Mouse (Mus musculus) cerebellum, postnatal 14 days (tissue): ENCODE measurements around the gene Parp6.
A peak's percentile ranks its signal among the peaks of the same experiment; 100 is the strongest.

Source experiments
- DNase-seq, 2 experiments: peaks; one replicate each; pipeline ENCODE4 v3.0.0; 2021; ENCODE audit warnings: mixed read lengths in 2 of 2

The Parp6 gene

GRCm38 (mm10) chr9:59656635-59657617, 39.8 kb downstream of the Parp6 start:
- peak; percentile 94 to 99 for DNase-seq

DNA sequence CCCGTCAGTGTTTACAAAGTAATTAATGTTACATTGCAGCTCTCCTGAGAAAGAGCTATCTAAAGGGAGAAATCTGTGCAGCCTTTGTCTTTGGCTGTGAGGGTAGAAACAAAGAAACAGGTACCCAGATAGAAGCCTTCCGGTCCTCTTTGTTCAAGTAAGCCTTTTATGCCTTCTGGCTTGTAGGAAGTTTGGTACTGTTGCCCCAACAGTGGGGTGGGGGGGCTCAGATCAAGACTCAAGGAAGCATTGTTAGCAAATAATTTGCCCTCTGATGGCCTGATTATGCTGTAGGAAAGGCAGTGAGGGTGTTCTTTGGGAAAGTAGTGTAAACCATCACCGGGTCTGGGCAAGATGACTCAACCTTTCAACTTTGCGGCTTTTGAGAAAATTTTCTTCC, 41.1 kb downstream of the Parp6 start:
- peak in 1 of 2 experiments; percentile 28 for DNase-seq

- peak; percentile 90 to 94 for DNase-seq
Measured at GRCm38 (mm10) chr9:59659036-59660026, 42.2 kb downstream of the Parp6 start.

DNA sequence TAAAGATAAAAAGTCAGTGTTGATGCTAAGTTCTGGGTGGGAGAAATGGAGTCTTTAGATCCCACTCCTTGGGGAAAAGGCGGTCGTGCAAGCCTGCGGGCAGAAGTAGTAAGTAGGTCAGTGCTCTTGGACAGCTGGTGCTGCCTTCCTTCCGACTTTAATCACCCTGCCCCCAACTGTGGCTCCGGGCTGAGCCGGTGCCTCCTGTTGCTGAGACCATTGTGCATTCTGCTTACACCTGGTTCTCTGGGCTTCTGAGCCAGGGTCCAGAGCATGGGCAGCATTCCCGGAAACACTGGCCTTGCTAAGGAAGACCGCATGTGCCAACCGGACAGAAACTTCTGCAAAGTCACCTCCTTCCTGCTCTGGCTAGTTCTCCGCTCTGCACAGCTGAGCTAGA, 43.3 kb downstream of the Parp6 start:
- DNase-seq: peak; percentile 72 to 77

DNA sequence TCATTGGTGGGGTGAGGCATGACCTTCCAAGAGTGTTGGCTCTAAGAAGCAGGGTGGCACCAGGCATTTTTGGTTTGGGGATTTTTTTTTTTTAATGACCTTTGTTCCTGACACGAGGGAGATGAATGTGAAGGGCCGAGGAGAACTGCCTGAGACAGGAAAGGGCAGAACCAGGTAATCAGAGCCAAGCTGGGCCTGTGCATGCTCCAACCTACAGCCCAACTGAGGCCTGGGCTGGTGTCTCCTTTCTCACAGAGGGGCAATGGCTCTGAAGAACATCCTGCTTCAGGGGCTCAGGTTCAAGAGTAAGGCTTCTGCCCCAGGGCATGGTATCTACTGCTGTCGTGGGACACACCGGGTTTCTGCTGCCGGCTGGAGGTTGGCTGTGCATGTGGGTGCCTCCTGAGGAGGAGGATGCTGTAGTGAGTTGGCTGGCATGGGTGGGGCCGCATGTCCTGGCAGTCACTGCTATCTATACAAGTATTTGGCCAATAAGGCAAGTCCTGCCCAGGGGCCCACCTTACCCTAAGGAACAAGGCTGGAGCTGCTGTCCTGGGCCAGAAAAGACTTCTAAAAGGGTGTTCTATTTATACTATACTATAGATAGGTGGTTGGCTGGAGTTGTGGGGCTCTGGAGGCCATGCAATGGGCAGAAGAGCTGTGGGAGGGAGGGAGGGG, 44.4 kb downstream of the Parp6 start:
- no peak for DNase-seq

GRCm38 (mm10) chr9:59663226-59663625, 46.1 kb downstream of the Parp6 start:
- DNase-seq: no peak

GRCm38 (mm10) chr9:59663957-59664356, 46.9 kb downstream of the Parp6 start:
- no peak for DNase-seq

- DNase-seq: no peak
Measured at GRCm38 (mm10) chr9:59664664-59665256, 47.7 kb downstream of the Parp6 start.

- DNase-seq: no peak
Measured at GRCm38 (mm10) chr9:59666016-59666415, 48.9 kb downstream of the Parp6 start.

GRCm38 (mm10) chr9:59666813-59667212, 49.7 kb downstream of the Parp6 start:
- no peak for DNase-seq

DNA sequence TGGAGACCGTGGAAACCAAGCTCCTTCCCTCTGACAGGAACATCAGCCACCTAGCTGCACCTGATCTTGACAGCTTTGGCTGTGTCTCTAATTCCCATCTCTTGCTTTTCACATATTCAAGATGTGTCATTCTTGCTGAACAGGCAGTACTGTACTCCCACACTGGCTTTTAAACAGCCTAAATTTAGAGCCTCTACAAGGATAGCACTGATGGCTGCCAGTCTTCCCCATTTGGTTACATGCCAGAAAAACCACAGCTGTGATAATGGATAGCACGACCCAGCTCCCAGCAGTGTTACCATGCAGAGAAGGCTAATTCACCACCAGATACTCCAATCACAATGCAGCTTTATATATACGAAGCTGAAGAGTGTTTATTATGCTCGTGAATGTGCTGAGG, 50.2 kb downstream of the Parp6 start:
- DNase-seq: no peak

- DNase-seq: no peak
Measured at GRCm38 (mm10) chr9:59667904-59668303, 50.8 kb downstream of the Parp6 start.

DNA sequence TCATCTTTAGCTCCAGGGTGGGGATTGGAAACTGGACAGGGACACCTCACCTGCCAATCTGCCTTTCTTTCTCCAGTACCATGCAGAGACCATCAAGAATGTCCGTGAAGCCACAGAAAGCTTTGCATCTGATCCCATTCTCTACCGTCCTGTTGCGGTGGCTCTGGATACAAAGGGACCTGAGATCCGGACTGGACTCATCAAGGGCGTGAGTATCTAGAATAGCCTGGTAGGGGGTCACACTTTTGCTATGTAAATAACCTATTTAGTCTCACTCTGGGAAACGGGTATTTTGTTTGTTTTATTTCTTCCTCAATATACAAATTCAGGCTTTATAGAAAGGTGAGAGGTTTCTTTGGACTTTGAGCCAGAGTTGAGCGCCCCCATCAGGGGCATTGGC, 51.4 kb downstream of the Parp6 start:
- DNase-seq: no peak

DNA sequence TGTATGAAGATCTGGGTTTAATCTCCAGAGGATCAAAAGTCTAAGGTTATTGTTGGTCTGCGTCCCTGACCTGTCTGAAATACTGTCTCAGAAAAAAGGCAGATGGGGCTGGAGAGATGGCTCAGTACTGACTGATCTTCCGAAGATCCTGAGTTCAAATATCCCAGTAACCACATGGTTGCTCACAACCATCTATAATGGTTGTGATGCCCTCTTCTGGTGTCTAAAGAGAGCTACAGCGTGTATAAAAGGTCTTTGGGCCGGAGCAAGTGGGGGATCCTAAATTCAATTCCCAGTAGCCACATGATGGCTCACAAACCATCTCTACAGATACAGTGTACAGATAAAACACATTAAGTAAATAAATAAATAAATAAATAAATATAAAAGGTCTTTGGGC, 52.1 kb downstream of the Parp6 start:
- DNase-seq: no peak

DNA sequence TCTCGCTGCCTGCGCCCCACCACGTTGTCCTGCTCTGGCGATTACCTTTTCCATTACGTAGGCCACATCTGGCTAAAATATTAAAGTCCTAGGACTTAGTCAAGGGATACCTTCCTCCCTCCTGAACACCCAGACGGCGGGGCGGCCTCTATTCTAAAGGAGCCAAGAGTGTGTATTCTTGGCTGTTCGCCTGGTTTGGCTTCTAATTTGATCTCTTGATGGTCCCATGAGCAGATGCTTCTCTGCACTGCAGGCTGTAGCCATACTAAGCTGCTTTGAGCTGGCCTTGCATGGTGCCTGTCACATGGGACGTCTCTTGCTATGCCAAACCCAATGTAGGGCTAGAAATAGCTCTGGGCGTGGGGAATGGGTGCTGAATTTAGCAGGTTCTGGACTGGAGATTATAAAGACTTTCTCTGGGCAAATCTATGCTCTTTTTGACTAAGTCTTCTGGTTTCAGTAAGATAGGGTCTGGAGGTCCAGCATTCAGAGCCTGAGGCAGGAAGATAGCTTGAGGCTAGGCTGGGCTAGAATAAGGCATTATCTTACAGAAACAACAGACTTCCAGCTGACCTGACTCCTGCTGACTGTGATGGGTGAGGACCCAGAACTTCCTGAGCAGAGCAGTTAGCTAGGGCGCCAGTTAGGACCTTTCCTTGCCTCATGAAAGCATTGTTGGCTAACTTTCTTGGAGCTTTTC, 55.3 kb downstream of the Parp6 start:
- DNase-seq: peak; percentile 40 to 42

GRCm38 (mm10) chr9:59673427-59673826, 56.3 kb downstream of the Parp6 start:
- no peak for DNase-seq

GRCm38 (mm10) chr9:59675598-59675997, 58.5 kb downstream of the Parp6 start:
- no peak for DNase-seq

- DNase-seq: peak; percentile 61
Measured at GRCm38 (mm10) chr9:59678313-59678712, 61.2 kb downstream of the Parp6 start.

- peak; percentile 87 to 90 for DNase-seq
Measured at GRCm38 (mm10) chr9:59679678-59680533, 62.8 kb downstream of the Parp6 start, which contains the start of gene Gramd2. Gramd2 (plus strand) TSS chr9:59680144.

DNA sequence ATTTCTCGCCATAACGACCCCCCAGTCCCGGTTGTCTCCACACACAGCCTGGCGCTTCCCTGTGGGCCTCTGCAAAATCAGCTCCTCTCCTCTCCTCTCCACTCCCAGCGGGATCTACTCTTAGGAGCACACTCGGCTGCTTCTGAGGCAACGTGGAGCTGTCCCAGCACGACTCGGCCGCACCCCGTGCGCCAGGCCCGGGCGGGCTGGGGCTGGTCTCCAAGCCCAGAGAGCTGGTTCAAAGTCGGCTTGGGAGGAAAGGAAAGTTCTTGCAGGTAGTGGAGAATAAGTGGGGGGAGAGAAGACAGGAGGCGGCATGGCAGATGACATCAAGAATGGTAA, 63.4 kb downstream of the Parp6 start:
- DNase-seq: peak in 1 of 2 experiments; percentile 26

DNA sequence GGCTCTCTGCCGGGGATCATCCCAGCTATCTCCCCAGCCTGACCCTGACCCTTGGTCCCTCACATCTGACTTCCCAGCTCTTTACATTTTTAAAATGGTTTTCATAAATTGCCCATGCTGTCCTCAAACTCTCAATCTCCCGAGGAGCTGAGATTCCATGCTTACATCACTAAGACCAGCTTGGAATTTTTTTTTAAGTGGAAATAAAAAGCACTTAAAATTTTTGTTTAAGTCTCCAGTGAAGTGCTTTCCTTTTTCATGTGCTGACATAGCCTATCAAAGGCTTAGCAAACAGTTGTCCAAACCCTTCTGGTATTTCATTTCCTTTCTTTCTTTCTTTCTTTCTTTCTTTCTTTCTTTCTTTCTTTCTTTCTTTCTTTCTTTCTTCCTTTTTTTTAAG, 66.9 kb downstream of the Parp6 start:
- DNase-seq: no peak
